Mouse (Mus musculus) kidney, postnatal 36 days (tissue): ENCODE measurements at regions not wholly inside any gene's neighbourhood (a gene's known extent, or its start where the extent isn't known, plus 50 kb on each side); places are given as distances from the start of the nearest gene placed in this dataset.
A peak's percentile ranks its signal among the peaks of the same experiment; 100 is the strongest.

ENCODE experiments used
- DNase-seq, 2 experiments: peaks; one replicate each; pipeline ENCODE4 v3.0.0; 2021 to 2022; ENCODE audit warnings: mixed read lengths in 2 of 2

DNA sequence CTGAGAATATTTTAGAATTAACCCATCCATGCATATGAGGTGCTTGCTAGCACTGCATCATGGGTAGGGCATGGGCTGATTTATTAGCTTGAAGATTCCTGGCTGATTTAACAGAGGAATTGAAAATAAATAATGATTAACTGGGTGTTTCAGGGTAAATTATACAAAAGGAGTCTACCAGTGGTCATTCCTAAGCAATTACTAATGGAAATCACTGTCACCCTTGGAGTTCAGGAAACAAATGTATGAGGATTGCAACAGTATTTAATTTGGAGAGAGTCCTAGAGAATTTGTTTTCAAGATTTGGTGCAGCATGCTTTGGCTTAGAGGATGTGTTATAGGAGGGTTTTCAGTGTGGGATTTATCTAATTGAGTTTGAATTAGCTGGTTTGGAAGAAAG lies 103.0 kb upstream of the Flrt2 start:
- no peak for DNase-seq

DNA sequence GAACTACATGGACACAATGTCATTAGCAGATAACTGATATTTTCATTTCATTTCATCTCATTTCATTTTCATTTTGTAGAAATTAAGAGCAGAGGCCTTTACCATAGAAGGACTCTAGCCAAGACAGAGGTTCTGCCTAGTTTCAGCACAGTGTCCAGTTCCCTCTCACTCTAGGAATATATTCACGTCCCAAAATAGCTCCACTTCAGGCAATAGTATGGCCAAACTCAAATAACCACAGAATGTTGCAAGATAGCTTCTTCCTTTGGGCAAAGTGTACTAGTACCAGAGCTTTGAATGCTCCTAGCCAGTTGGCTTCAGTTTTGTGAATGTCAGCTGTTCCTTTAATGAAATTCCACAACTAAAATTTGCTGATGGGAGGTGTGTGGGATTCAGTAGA lies 72.7 kb upstream of the Flrt2 start:
- DNase-seq = no peak

DNA sequence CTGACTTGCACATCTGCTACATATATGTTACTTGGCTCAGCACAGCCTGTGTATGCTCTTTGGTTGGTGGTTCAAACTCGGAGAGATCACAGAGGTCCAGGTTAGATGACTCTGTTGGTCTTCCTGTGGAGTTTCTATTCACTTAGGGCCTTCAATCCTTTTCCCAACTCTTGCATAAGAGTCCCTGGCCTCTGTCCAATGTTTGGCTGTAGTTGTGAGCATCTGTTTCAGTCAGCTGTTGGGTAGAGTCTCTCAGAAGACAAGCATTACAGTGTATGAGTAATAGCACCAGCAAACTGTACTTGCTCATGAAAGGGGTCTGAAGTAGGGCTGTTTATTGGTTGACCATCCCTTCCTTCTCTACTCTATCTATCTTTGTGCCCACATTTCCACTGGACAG lies 61.0 kb upstream of the Flrt2 start:
- peak; percentile 5 to 9 for DNase-seq

DNA sequence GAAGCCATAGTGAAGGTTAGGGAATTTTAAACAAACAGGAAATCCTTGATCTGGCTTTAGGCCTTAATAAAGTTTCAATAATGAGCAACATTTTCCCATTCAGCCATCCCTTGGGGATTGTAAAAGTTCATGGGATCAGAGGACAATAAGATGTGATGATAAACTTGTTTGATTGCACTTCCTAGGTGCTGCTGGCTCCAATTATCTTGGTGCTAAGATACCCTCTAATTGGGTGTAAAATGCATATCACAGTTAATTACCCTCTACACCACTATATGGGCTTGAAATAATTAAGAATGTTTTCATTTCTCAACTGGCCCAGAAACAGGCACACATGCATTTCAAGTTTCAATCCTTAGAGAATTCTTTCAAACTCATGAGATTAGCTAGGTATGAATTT lies 55.4 kb upstream of the Flrt2 start:
- no peak for DNase-seq

DNA sequence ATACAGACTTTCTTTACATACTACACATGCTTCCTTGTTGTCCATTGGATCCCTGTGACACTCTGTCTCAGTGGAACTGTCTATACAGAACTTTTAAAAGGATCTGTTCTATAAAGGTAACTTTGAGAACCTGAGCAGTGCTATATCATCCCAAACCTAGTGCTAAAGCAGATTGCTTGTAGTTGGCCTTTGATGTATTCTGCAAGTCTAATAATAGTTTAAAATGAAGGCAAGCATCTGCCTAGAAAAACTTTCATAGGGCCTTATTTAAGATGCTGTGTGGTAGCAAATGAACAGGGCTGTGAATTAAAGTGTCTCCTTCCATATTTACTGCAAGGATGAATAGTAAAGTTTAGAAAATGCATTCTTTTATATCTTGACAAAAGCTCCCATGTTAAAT lies 52.1 kb upstream of the Flrt2 start:
- DNase-seq = no peak

DNA sequence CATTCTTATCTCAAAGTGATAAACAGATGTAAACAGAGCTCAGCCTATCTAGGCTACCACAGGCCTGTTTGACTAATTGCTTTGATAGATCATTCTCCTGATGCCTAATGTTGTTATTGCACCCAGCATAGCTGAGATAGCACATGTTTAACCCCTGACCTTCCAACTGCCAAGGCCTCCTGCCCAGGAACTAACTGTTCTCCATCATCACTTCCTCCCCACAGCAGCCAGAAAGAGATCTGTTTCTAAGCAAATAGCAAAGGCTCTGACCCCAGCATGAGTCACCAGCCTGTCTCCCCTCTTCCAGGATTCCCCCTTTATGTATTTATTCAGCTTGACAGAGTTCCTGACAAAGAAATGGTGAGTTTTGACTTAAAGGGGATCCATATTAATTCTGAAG lies 50.4 kb upstream of the Flrt2 start:
- no peak for DNase-seq
